Mouse (Mus musculus) embryonic facial prominence, embryonic 14.5 days (tissue): ENCODE results near the gene Cmtm5. TPM values are rescaled to one million over a fixed set of nuclear protein-coding genes. Genes with fewer than 3 reads are reported as not detected.
A peak's percentile ranks its signal among the peaks of the same experiment; 100 is the strongest.
"Not testable (repeated sequence)": the region's sequence is repeated elsewhere in the genome, so short reads cannot be mapped to it uniquely, and the experiment has no call there.

Experiments
- ATAC-seq: fragments of 200-750 bp; cut with Nextera tagmentation; 2 replicates; pipeline ENCODE4 v1.8.0; 2017; ENCODE audit warnings: low read depth, moderate number of reproducible peaks, moderate TSS enrichment
- DNase-seq: peaks from one replicate; pipeline ENCODE4 v3.0.0-alpha.2; 2015; ENCODE audit warnings: low spot score
- H3K27ac ChIP-seq: fragments of 300-500 bp; sonication (generic); replicated peaks from 2 replicates; pipeline ENCODE4 v1.5.1; 2014; ENCODE audit warnings: low read depth, mild to moderate bottlenecking, low read length, moderate library complexity
- H3K27me3 ChIP-seq: fragments of 300-500 bp; sonication (generic); replicated peaks from 2 replicates; pipeline ENCODE4 v1.6.1; 2014; ENCODE audit warnings: low read length; ENCODE audit not compliant: control insufficient read depth, insufficient read depth
- H3K36me3 ChIP-seq: fragments of 300-500 bp; sonication (generic); 2 replicates; pipeline ENCODE4 v1.6.1; 2014; ENCODE audit warnings: low read length, mixed read lengths; ENCODE audit not compliant: control insufficient read depth, insufficient read depth
- H3K4me1 ChIP-seq: fragments of 300-500 bp; sonication (generic); 2 replicates; pipeline ENCODE4 v1.6.1; 2014; ENCODE audit warnings: antibody characterized with exemption, low read length; ENCODE audit not compliant: control insufficient read depth, insufficient read depth
- H3K4me2 ChIP-seq: fragments of 300-500 bp; sonication (generic); 2 replicates; pipeline ENCODE4 v1.6.1; 2014; ENCODE audit warnings: low read depth, mild to moderate bottlenecking, low read length, moderate library complexity, mixed read lengths
- H3K4me3 ChIP-seq: fragments of 300-500 bp; sonication (generic); 2 replicates; pipeline ENCODE4 v1.5.1; 2014; ENCODE audit warnings: low read depth, mild to moderate bottlenecking, low read length
- H3K9ac ChIP-seq: fragments of 300-500 bp; sonication (generic); 2 replicates; pipeline ENCODE4 v1.6.1; 2014; ENCODE audit warnings: low read depth, mild to moderate bottlenecking, low read length, moderate library complexity, mixed read lengths
- H3K9me3 ChIP-seq: fragments of 300-500 bp; sonication (generic); 2 replicates; pipeline ENCODE4 v1.6.1; 2016; ENCODE audit warnings: low read length; ENCODE audit not compliant: control insufficient read depth
- WGBS: fragments of 180-500 bp; shearing (Covaris S2); extraction: QIAGEN DNeasy Blood & Tissue Kit; methylation state at CpG from one replicate; pipeline ENCODE4 v1.1.7; 2014; 5-methylcytosine and 5-hydroxymethylcytosine counted together
- microRNA counts: library from miRNA; unstranded; fragments of <30 nt; microRNA quantifications from one replicate; lab custom pipeline; 2017
- microRNA-seq: library from miRNA; unstranded; fragments of <30 nt; microRNA quantifications from one replicate; pipeline ENCODE4, GENCODE M21; 2016; ENCODE audit warnings: borderline number of aligned reads
- polyA plus RNA-seq: library from polyadenylated mRNA; unstranded; fragments of >200 nt; fragmentation: Nextera tagmentation; extraction: Ambion mirVana; gene quantifications from 2 replicates; pipeline ENCODE4 v1.2.1, GENCODE M21; 2014

Gene Cmtm5
- polyA plus RNA-seq, 1 experiment from 2014 or later = 13.7 TPM

GRCm38 (mm10) chr14:54972786-54973185 lies 36.7 kb downstream of the Cmtm5 start:
- H3K9ac ChIP-seq, H3K27me3 ChIP-seq, H3K4me3 ChIP-seq, ATAC-seq, H3K36me3 ChIP-seq, H3K27ac ChIP-seq, H3K4me1 ChIP-seq, H3K4me2 ChIP-seq, H3K9me3 ChIP-seq, DNase-seq: not testable (repeated sequence)
- WGBS = 87% methylated on average over 6 of the region's 11 CpGs

GRCm38 (mm10) chr14:54974068-54974791 lies 38.2 kb downstream of the Cmtm5 start:
- ATAC-seq (no peak), DNase-seq (no peak)
- Histone ChIP-seq H3K4me3 (no peak overlapping the region), H3K4me2 (no peak overlapping the region), H3K9me3 (no peaks in the 10 kb centered on the region), H3K27me3 (no peaks in the 10 kb centered on the region), H3K9ac (no peak overlapping the region), H3K4me1 (no peaks in the 10 kb centered on the region), H3K36me3 (no peaks in the 10 kb centered on the region), H3K27ac (no peak overlapping the region)
- WGBS = 78% methylated on average over 5 of the region's 6 CpGs

GRCm38 (mm10) chr14:54976633-54977032 lies 40.6 kb downstream of the Cmtm5 start, which contains the start of gene Gm17428:
Gm17428 (plus strand) TSS chr14:54976933.
- Histone ChIP-seq H3K27ac (no peak within 1 kb of the TSS), H3K9me3 (no peaks in the 10 kb centered on the region), H3K4me1 (no peaks in the 10 kb centered on the region), H3K27me3 (no peaks in the 10 kb centered on the region), H3K36me3 (no peaks in the 10 kb centered on the region), H3K4me3 (no peak within 1 kb of the TSS), H3K4me2 (no peak within 1 kb of the TSS), H3K9ac (no peak within 1 kb of the TSS)
- DNase-seq (no peak), ATAC-seq (no peak)
- WGBS = 77% methylated on average over 1 of the region's 1 CpGs

- Histone ChIP-seq H3K9me3 (no peaks in the 10 kb centered on the region), H3K9ac (no peak overlapping the region), H3K4me2 (no peak overlapping the region), H3K4me3 (no peak overlapping the region), H3K27me3 (no peaks in the 10 kb centered on the region), H3K27ac (no peak overlapping the region), H3K36me3 (no peaks in the 10 kb centered on the region), H3K4me1 (no peaks in the 10 kb centered on the region)
- WGBS = 89% methylated on average over 8 of the region's 8 CpGs
- DNase-seq = no peak
- ATAC-seq = no peak
Observed at GRCm38 (mm10) chr14:54978664-54979063, 42.6 kb downstream of the Cmtm5 start.

- WGBS = 89% methylated on average over 7 of the region's 7 CpGs
- no peaks in the 10 kb centered on the region for H3K27me3 ChIP-seq
- H3K4me3 ChIP-seq = no peak overlapping the region
- no peaks in the 10 kb centered on the region for H3K9me3 ChIP-seq
- H3K4me1 ChIP-seq = no peaks in the 10 kb centered on the region
- H3K9ac ChIP-seq = no peak overlapping the region
- H3K27ac ChIP-seq = no peak overlapping the region
- no peak for ATAC-seq
- no peaks in the 10 kb centered on the region for H3K36me3 ChIP-seq
- no peak overlapping the region for H3K4me2 ChIP-seq
- no peak for DNase-seq
Observed at GRCm38 (mm10) chr14:54981934-54982333, 45.9 kb downstream of the Cmtm5 start.

- WGBS = 94% methylated on average over 8 of the region's 9 CpGs
- H3K4me1 ChIP-seq, H3K9ac ChIP-seq, H3K4me2 ChIP-seq, H3K27me3 ChIP-seq, H3K27ac ChIP-seq, ATAC-seq, H3K9me3 ChIP-seq, H3K4me3 ChIP-seq, DNase-seq, H3K36me3 ChIP-seq: not testable (repeated sequence)
Observed at GRCm38 (mm10) chr14:54988350-54988874, 52.4 kb downstream of the Cmtm5 start.

MicroRNA genes within 50 kb of the gene (microRNA counts, 519-probe panel; counts per million panel counts)
- microRNA mmu-miR-208a (lab: Ali Mortazavi, UCI) = 1,676 counts per million, percentile 9 among the panel's probes with 10 or more counts
- 2,106 counts per million, percentile 23 among the panel's probes with 10 or more counts for microRNA mmu-miR-208b (lab: Ali Mortazavi, UCI)

Small RNAs within 50 kb of the gene (microRNA-seq; reads per million reads assigned to microRNA genes)
- gene Mir208a (5.5 reads per million, percentile 22 among the genes with 10 or more reads in this experiment), gene Mir208b (265 reads per million, percentile 63 among the genes with 10 or more reads in this experiment)

Other genes with a start within 250 kb of the Cmtm5 start
- 99.4 and 101 TPM in 2 replicates for gene Acin1, start 249.3 kb upstream of the Cmtm5 start, polyA plus RNA-seq
- 0.17 and 0.34 TPM in 2 replicates for gene Gm29776, start 237.4 kb upstream of the Cmtm5 start, polyA plus RNA-seq
- gene Cebpe, start 224.1 kb upstream of the Cmtm5 start, polyA plus RNA-seq = 0.32 TPM in 1 of 2 replicates, not detected in the other
- gene Slc7a8, start 154.3 kb upstream of the Cmtm5 start, polyA plus RNA-seq = 6.9 and 7.4 TPM in 2 replicates
- not detected in 2 replicates for gene Rnf212b, start 122.1 kb upstream of the Cmtm5 start, polyA plus RNA-seq
- gene Homez, start 65.3 kb upstream of the Cmtm5 start, polyA plus RNA-seq = 9.1 and 11.5 TPM in 2 replicates
- 2.1 and 2.4 TPM in 2 replicates for gene Ppp1r3e, start 58.7 kb upstream of the Cmtm5 start, polyA plus RNA-seq
- gene Bcl2l2, start 52.9 kb upstream of the Cmtm5 start, polyA plus RNA-seq = 4.5 and 4.8 TPM in 2 replicates
- not detected in 2 replicates for gene Gm20521, start 52.8 kb upstream of the Cmtm5 start, polyA plus RNA-seq
- gene Pabpn1, start 43.8 kb upstream of the Cmtm5 start, polyA plus RNA-seq = 110 and 118 TPM in 2 replicates
- 42.4 and 56.0 TPM in 2 replicates for gene Slc22a17, start 23.1 kb upstream of the Cmtm5 start, polyA plus RNA-seq
- 52.2 and 59.1 TPM in 2 replicates for gene Efs, start 10.1 kb upstream of the Cmtm5 start, polyA plus RNA-seq
- gene Il25, start 3.6 kb upstream of the Cmtm5 start, polyA plus RNA-seq = 0.49 and 0.59 TPM in 2 replicates
- 8.6 and 10.3 TPM in 2 replicates for gene Myh6, start 30.7 kb downstream of the Cmtm5 start, polyA plus RNA-seq
- not detected in 2 replicates for gene Gm17428, start 40.7 kb downstream of the Cmtm5 start, polyA plus RNA-seq
- gene Myh7, start 58.4 kb downstream of the Cmtm5 start, polyA plus RNA-seq = 92.5 and 103 TPM in 2 replicates
- 70.1 and 71.6 TPM in 2 replicates for gene Ngdn, start 79.2 kb downstream of the Cmtm5 start, polyA plus RNA-seq
- gene Zfhx2, start 156.1 kb downstream of the Cmtm5 start, polyA plus RNA-seq = 3.4 and 3.7 TPM in 2 replicates
- gene Thtpa, start 158.5 kb downstream of the Cmtm5 start, polyA plus RNA-seq = 16.7 and 22.6 TPM in 2 replicates
- 15.3 and 17.6 TPM in 2 replicates for gene Ap1g2, start 170.3 kb downstream of the Cmtm5 start, polyA plus RNA-seq
- 3.0 and 3.8 TPM in 2 replicates for gene Jph4, start 180.7 kb downstream of the Cmtm5 start, polyA plus RNA-seq